Mouse (Mus musculus) olfactory bulb, adult 2 months (tissue): ENCODE measurements at regions not wholly inside any gene's neighbourhood (a gene's known extent, or its start where the extent isn't known, plus 50 kb on each side); places are given as distances from the start of the nearest gene placed in this dataset.
"Not testable (repeated sequence)": the region's sequence is repeated elsewhere in the genome, so short reads cannot be mapped to it uniquely, and the experiment has no call there.

Source experiments
- CTCF ChIP-seq: fragments of 200-500 bp; IDR thresholded peaks from 2 replicates; pipeline ENCODE4 v1.5.1; 2012; ENCODE audit warnings: low read depth, mild to moderate bottlenecking, low read length, moderate library complexity; ENCODE audit not compliant: insufficient read depth
- POLR2A ChIP-seq: fragments of 200-500 bp; IDR thresholded peaks from 2 replicates; pipeline ENCODE4 v1.6.1; 2012; ENCODE audit warnings: mild to moderate bottlenecking, low read depth, low read length, moderate library complexity; ENCODE audit not compliant: insufficient read depth

DNA sequence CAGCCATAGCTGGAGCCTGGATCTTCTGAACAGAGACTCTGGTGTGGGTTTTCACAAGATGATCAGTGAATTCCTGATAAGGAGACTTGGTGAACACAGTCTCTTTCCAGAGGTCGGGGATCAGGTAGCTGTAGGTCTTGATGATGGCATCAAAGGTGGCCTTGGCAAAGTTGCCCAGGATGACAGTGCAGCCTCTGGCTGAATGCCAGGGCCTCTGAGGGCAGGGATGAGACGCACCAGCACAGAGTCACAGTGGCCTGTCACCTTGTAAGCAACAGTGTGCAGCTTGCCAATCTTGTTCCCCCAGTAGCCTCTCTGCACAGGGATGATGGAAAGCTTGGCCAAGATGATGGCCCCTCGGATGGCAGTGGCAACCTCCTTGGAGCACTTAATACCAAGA is 95.9 kb upstream of the Ipo5 start:
- not testable (repeated sequence) for TF ChIP-seq CTCF, POLR2A
